Mouse (Mus musculus) heart, embryonic 12.5 days (tissue): ENCODE results near the gene Inka2. TPM values are rescaled to one million over a fixed set of nuclear protein-coding genes. Genes with fewer than 3 reads are reported as not detected.

Source experiments
- ATAC-seq: fragments of 200-750 bp; cut with Nextera tagmentation; 2 replicates; pipeline ENCODE4 v1.8.0; 2017; ENCODE audit warnings: moderate TSS enrichment, moderate library complexity; ENCODE audit not compliant: insufficient number of reproducible peaks, low FRiP score
- H3K27ac ChIP-seq: fragments of 300-500 bp; sonication (generic); 2 replicates; pipeline ENCODE4 v1.5.1; 2016; ENCODE audit warnings: mild to moderate bottlenecking, moderate library complexity; ENCODE audit not compliant: poor library complexity, severe bottlenecking
- H3K27me3 ChIP-seq: fragments of 300-500 bp; sonication (generic); replicated peaks from 2 replicates; pipeline ENCODE4 v1.6.1; 2016; ENCODE audit warnings: mild to moderate bottlenecking, moderate library complexity
- H3K36me3 ChIP-seq: fragments of 300-500 bp; sonication (generic); 2 replicates; pipeline ENCODE4 v1.6.1; 2016; ENCODE audit warnings: mild to moderate bottlenecking, moderate library complexity
- H3K4me1 ChIP-seq: fragments of 300-500 bp; sonication (generic); replicated peaks from 2 replicates; pipeline ENCODE4 v1.6.1; 2016; ENCODE audit warnings: mild to moderate bottlenecking
- H3K4me2 ChIP-seq: fragments of 300-500 bp; sonication (generic); 2 replicates; pipeline ENCODE4 v1.6.1; 2016; ENCODE audit warnings: mild to moderate bottlenecking, moderate library complexity
- H3K4me3 ChIP-seq: fragments of 300-500 bp; sonication (generic); 2 replicates; pipeline ENCODE4 v1.5.1; 2016; ENCODE audit warnings: mild to moderate bottlenecking
- H3K9ac ChIP-seq: fragments of 300-500 bp; sonication (generic); 2 replicates; pipeline ENCODE4 v1.6.1; 2016; ENCODE audit warnings: mild to moderate bottlenecking, moderate library complexity
- H3K9me3 ChIP-seq: fragments of 300-500 bp; sonication (generic); replicated peaks from 2 replicates; pipeline ENCODE4 v1.6.1; 2016; ENCODE audit warnings: mild to moderate bottlenecking, moderate library complexity
- WGBS: fragments of 180-500 bp; shearing (Covaris S2); methylation state at CpG from one replicate; pipeline ENCODE4 v1.1.7; 2016; 5-methylcytosine and 5-hydroxymethylcytosine counted together
- polyA plus RNA-seq: library from polyadenylated mRNA; unstranded; fragments of >200 nt; fragmentation: Nextera tagmentation; extraction: Ambion mirVana; gene quantifications from 2 replicates; pipeline ENCODE4 v1.2.1, GENCODE M21; 2016

Gene Inka2
- polyA plus RNA-seq, 1 experiment from 2014 or later = 2.2 TPM

DNA sequence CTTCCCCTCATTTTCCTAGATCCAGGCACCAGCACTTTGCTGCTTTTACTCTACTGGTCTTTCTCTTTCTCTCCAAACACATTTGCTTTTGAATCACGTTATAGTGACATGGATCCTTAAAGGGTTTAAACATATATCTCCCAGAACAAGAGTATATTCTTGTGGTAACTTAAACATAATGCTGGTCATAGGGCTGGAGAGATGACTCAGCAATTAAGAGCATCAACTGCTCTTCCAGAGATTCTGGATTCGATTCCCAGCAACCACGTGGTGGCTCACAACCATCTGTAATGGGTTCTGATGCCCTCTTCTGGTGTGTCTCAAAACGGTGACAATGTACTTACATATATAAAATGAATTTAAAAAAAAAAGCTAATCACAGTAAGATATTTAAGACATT, 28.0 kb downstream of the Inka2 start:
- no peak overlapping the region for H3K9ac ChIP-seq
- no peaks in the 10 kb centered on the region for H3K27me3 ChIP-seq
- no peaks in the 10 kb centered on the region for H3K4me1 ChIP-seq
- no peaks in the 10 kb centered on the region for H3K9me3 ChIP-seq
- no peak overlapping the region for H3K4me3 ChIP-seq
- peaks cover 32% of the 10 kb centered on the region for H3K36me3 ChIP-seq
- no peak overlapping the region for H3K27ac ChIP-seq
- ATAC-seq = no peak
- 86% methylated on average over 4 of the region's 4 CpGs for WGBS
- no peak overlapping the region for H3K4me2 ChIP-seq

DNA sequence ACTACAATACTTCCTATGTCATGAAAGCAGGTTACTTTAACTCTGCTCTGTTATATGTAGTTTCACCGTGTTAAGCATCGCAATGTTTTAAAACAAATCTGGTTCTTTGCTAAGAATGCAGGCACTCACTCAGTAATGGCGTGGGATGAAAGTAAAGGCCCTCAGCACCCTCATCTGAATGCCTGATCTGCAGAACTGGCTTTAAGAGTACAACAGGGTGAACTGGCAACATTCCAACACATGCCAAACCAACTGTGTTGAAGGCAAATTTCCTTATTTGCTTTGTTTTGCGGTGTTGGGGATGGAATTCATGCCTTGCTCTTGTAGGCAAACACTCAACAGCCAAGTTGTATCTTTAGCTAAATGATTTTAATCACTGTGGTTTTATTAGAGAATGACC, 29.1 kb downstream of the Inka2 start:
- WGBS = 84% methylated on average over 4 of the region's 4 CpGs
- ATAC-seq = no peak

DNA sequence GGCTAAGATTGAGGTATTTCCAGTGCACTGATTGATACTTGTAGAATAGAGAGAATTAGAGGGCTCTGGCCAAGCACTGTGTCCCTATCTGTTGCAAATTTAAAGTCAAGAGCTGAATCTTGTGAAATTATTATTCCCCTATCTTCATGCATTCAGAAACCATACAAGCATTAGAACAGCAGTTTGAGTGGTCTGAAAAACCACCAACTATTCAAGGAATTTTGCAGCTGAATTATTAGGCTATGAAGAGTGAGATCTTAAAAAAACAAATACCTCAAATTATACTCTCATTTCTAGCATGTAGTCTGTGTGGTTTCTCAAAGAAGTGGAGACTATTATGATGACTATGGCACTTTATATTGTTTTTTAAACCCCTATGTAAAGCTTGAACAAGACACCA, 30.9 kb downstream of the Inka2 start:
- H3K4me1 ChIP-seq = no peaks in the 10 kb centered on the region
- no peak for ATAC-seq
- no peak overlapping the region for H3K27ac ChIP-seq
- no peak overlapping the region for H3K9ac ChIP-seq
- H3K36me3 ChIP-seq = peaks cover 36% of the 10 kb centered on the region
- H3K27me3 ChIP-seq = no peaks in the 10 kb centered on the region
- H3K4me2 ChIP-seq = no peak overlapping the region
- no peak overlapping the region for H3K4me3 ChIP-seq
- no peaks in the 10 kb centered on the region for H3K9me3 ChIP-seq

More for the DNA sequence above, 29.1 kb downstream of the Inka2 start:
- Histone ChIP-seq H3K9me3 (no peaks in the 10 kb centered on the region), H3K27me3 (no peaks in the 10 kb centered on the region), H3K4me2 (no peak overlapping the region), H3K4me3 (no peak overlapping the region), H3K27ac (no peak overlapping the region), H3K36me3 (peaks cover 36% of the 10 kb centered on the region), H3K9ac (no peak overlapping the region), H3K4me1 (no peaks in the 10 kb centered on the region)

DNA sequence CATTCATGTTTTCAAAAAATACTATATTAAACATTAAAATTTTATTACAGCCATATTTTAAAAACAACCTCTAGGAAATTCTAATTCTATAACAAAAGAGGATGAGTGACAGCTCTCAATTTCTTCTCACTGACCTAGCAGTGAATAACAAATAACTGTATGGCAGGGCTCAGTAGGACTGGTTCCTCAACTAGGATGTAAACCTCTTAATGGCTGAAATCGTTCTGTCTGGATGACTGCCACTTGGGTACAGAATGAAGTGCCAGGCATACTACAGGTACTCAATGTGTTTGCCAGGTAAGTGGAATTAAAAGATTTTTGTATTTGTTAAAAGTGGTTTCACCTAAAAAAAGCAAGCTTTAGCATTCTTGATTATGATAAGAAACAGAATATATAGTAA, 31.7 kb downstream of the Inka2 start:
- WGBS = 84% methylated on average over 1 of the region's 1 CpGs

DNA sequence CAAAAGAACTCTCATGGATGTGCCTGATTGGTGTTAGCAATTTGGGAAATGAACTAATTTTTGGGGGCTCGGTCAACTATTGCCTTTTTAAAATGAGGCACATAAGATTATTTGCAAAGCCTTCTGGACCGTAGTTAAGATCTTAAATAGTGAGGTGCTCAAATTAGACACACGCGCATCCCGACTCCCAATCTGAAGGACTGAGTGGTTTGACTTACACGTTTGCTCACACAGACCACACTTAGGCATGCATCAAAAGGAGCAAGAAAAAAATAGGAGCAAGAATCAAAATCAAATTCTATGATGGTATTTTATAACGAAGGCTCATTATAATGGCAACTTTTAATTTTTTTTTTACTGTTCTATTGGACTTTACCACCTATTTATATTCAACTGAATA, 32.7 kb downstream of the Inka2 start:
- H3K27ac ChIP-seq = no peak overlapping the region
- ATAC-seq = no peak
- H3K4me2 ChIP-seq = no peak overlapping the region
- H3K9ac ChIP-seq = no peak overlapping the region
- no peak overlapping the region for H3K4me3 ChIP-seq
- H3K4me1 ChIP-seq = no peaks in the 10 kb centered on the region
- no peaks in the 10 kb centered on the region for H3K27me3 ChIP-seq
- peaks cover 23% of the 10 kb centered on the region for H3K36me3 ChIP-seq
- 94% methylated on average over 7 of the region's 7 CpGs for WGBS
- no peaks in the 10 kb centered on the region for H3K9me3 ChIP-seq

More for the DNA sequence above, 31.7 kb downstream of the Inka2 start:
- H3K27me3 ChIP-seq = no peaks in the 10 kb centered on the region
- no peaks in the 10 kb centered on the region for H3K4me1 ChIP-seq
- H3K27ac ChIP-seq = no peak overlapping the region
- no peak overlapping the region for H3K4me2 ChIP-seq
- H3K4me3 ChIP-seq = no peak overlapping the region
- ATAC-seq = no peak
- H3K9me3 ChIP-seq = no peaks in the 10 kb centered on the region
- peaks cover 28% of the 10 kb centered on the region for H3K36me3 ChIP-seq
- no peak overlapping the region for H3K9ac ChIP-seq

DNA sequence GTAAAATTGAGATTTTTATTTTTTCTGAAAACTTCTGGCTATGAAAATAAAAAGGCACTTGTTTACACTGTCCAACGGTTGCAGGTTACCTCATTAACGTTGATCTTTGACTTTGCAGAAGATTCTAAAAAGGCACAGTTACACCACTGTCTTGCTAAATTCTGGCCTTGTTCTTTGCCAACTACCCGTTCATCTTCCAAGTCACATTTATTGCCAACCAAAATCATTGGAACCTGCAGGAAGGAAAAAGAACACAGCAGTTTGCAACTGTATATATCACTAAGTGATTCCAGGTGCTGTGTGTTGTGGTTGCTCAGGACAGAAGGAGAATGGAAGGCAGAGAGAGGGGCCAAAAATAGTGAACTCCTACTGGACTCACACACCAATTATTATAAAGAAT, 33.3 kb downstream of the Inka2 start:
- H3K9ac ChIP-seq = no peak overlapping the region
- no peaks in the 10 kb centered on the region for H3K9me3 ChIP-seq
- H3K27me3 ChIP-seq = no peaks in the 10 kb centered on the region
- no peaks in the 10 kb centered on the region for H3K4me1 ChIP-seq
- peaks cover 19% of the 10 kb centered on the region for H3K36me3 ChIP-seq
- no peak overlapping the region for H3K4me2 ChIP-seq
- no peak overlapping the region for H3K27ac ChIP-seq
- WGBS = 88% methylated on average over 3 of the region's 3 CpGs
- no peak for ATAC-seq
- no peak overlapping the region for H3K4me3 ChIP-seq

- no peak overlapping the region for H3K9ac ChIP-seq
- ATAC-seq = no peak
- no peaks in the 10 kb centered on the region for H3K9me3 ChIP-seq
- no peaks in the 10 kb centered on the region for H3K4me1 ChIP-seq
- no peak overlapping the region for H3K4me2 ChIP-seq
- H3K4me3 ChIP-seq = no peak overlapping the region
- no peaks in the 10 kb centered on the region for H3K27me3 ChIP-seq
- peaks cover 5% of the 10 kb centered on the region for H3K36me3 ChIP-seq
- H3K27ac ChIP-seq = no peak overlapping the region
- 70% methylated on average over 2 of the region's 2 CpGs for WGBS
Measured at GRCm38 (mm10) chr3:105746542-105746941, 42.1 kb downstream of the Inka2 start.

- Histone ChIP-seq H3K4me3 (no peak overlapping the region), H3K36me3 (peaks cover 5% of the 10 kb centered on the region; the same call in 1 of the 2 replicates), H3K4me2 (no peak overlapping the region), H3K9me3 (no peaks in the 10 kb centered on the region), H3K9ac (no peak overlapping the region), H3K27me3 (no peaks in the 10 kb centered on the region), H3K27ac (no peak overlapping the region), H3K4me1 (peaks cover 15% of the 10 kb centered on the region; the same call in 1 of the 2 replicates)
- WGBS = 43% methylated on average over 2 of the region's 2 CpGs
- no peak for ATAC-seq
Measured at GRCm38 (mm10) chr3:105750810-105751209, 46.4 kb downstream of the Inka2 start.

DNA sequence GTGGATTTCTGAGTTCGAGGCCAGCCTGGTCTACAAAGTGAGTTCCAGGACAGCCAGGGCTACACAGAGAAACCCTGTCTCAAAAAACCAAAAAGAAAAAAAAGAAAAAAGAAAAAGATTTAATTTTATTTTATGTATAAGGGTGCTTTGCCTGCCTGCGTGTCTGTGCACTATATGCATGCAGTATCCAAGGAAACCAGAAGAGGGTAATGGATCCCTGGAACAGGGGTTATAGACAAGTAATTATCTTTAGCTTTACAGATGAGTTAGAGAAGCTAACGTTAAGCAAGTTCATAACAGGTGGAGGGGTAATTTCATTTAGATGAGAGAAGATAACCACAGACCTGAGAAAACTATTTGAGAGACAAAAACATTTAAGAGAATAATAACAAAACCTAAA, 49.8 kb downstream of the Inka2 start:
- Histone ChIP-seq H3K27ac (no peak overlapping the region), H3K4me1 (peaks cover 31% of the 10 kb centered on the region), H3K4me3 (no peak overlapping the region), H3K9ac (no peak overlapping the region), H3K27me3 (no peaks in the 10 kb centered on the region), H3K36me3 (no peaks in the 10 kb centered on the region), H3K9me3 (no peaks in the 10 kb centered on the region), H3K4me2 (no peak overlapping the region)
- WGBS = 90% methylated on average over 3 of the region's 3 CpGs
- ATAC-seq = no peak

- Histone ChIP-seq H3K4me2 (no peak overlapping the region), H3K9me3 (no peaks in the 10 kb centered on the region), H3K27ac (no peak overlapping the region), H3K4me1 (peaks cover 31% of the 10 kb centered on the region), H3K9ac (no peak overlapping the region), H3K36me3 (no peaks in the 10 kb centered on the region), H3K27me3 (no peaks in the 10 kb centered on the region), H3K4me3 (no peak overlapping the region)
- 96% methylated on average over 9 of the region's 9 CpGs for WGBS
- no peak for ATAC-seq
Measured at GRCm38 (mm10) chr3:105755123-105755522, 50.7 kb downstream of the Inka2 start.

DNA sequence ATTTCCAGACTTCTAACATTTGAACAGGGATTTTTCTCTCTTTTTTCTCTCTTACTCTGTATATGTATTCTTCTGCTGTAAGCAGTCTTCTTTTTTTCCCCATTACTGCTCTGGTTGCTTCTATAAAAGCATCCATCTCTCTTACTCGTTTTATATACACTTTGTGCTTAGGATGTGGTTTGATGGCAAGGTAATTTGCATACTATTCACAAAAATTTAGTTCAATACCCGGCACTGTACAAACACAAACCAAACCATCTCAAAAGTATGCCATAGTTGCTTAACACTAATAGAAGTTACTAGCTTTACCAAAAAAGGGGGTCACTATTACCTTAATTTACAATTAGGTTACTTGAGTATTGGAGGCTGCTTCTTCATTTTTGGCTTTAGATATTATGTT, 52.1 kb downstream of the Inka2 start:
- Histone ChIP-seq H3K4me2 (no peak overlapping the region), H3K27ac (no peak overlapping the region), H3K9me3 (no peaks in the 10 kb centered on the region), H3K36me3 (no peaks in the 10 kb centered on the region), H3K27me3 (no peaks in the 10 kb centered on the region), H3K4me1 (peaks cover 31% of the 10 kb centered on the region), H3K9ac (no peak overlapping the region), H3K4me3 (no peak overlapping the region)
- ATAC-seq = no peak
- 71% methylated on average over 2 of the region's 2 CpGs for WGBS

DNA sequence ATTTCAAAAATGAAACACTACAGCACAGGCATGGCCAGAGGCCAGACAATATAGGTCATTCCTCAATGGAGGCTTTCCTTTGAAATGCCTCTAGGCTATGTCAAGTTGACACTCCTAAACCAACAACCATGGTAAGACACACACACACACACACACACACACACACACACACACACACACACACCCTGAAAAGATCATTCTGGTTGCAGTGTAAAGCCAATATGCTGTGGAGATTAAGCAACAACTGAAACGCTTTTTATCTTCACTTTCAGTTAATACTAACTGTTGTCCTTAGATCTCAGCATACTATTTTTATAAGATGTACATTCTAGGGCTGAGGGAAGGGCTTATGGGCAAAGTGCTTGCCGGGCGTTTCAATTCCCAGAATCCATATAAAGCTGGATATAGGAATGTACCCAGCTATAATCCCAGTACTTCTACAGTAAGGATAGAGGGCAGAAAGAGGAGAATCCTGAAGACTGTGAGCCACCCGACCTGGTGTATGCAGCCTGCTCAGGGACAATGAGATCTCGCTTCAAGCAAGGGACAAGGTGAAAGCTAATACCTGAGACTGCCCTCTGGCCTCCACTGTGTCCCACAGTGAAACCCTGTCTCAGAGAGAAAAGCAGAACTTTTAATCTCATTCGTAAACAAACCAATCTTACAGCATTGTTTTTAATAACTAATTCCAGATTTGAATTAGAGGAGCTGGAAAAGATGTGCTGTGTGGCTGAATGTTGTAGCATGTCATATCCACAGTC, 53.1 kb downstream of the Inka2 start:
- no peak overlapping the region for H3K4me2 ChIP-seq
- H3K9me3 ChIP-seq = no peaks in the 10 kb centered on the region
- no peak overlapping the region for H3K9ac ChIP-seq
- H3K4me3 ChIP-seq = no peak overlapping the region
- ATAC-seq = no peak
- peaks cover 28% of the 10 kb centered on the region for H3K4me1 ChIP-seq
- 78% methylated on average over 6 of the region's 6 CpGs for WGBS
- H3K36me3 ChIP-seq = no peaks in the 10 kb centered on the region
- H3K27ac ChIP-seq = no peak overlapping the region
- H3K27me3 ChIP-seq = no peaks in the 10 kb centered on the region
